Mouse (Mus musculus) Muller cell, postnatal 12 days (primary cell): ENCODE measurements at regions not wholly inside any gene's neighbourhood (a gene's known extent, or its start where the extent isn't known, plus 50 kb on each side); places are given as distances from the start of the nearest gene placed in this dataset.
A peak's percentile ranks its signal among the peaks of the same experiment; 100 is the strongest.

Experiments used
- DNase-seq: peaks from one replicate; pipeline ENCODE4 v3.0.0-alpha.2; 2015; ENCODE audit errors: inconsistent ontology term

- DNase-seq: no peak
Observed at GRCm38 (mm10) chr8:98613834-98614428, 802.3 kb downstream of the Cdh8 start.

- peak; percentile 74 for DNase-seq
Observed at GRCm38 (mm10) chr8:98572597-98573514, 843.4 kb downstream of the Cdh8 start.

GRCm38 (mm10) chr8:98566661-98567060, 849.6 kb downstream of the Cdh8 start:
- DNase-seq: no peak

- no peak for DNase-seq
Observed at GRCm38 (mm10) chr8:98518459-98518858, 897.8 kb downstream of the Cdh8 start.

GRCm38 (mm10) chr8:98515246-98515645, 901.0 kb downstream of the Cdh8 start:
- DNase-seq: no peak

- DNase-seq: no peak
Observed at GRCm38 (mm10) chr8:98496793-98497192, 919.5 kb downstream of the Cdh8 start.

GRCm38 (mm10) chr8:98463375-98464030, 952.8 kb downstream of the Cdh8 start:
- DNase-seq: peak; percentile 23

GRCm38 (mm10) chr8:98455539-98455938, 960.7 kb downstream of the Cdh8 start:
- DNase-seq: no peak
